Mouse (Mus musculus): ENCODE data around the gene Th. TPM values are rescaled to one million over a fixed set of nuclear protein-coding genes. Genes with fewer than 3 reads are reported as not detected.

The Th gene
- polyA plus RNA-seq, 1 experiment = not detected

DNA sequence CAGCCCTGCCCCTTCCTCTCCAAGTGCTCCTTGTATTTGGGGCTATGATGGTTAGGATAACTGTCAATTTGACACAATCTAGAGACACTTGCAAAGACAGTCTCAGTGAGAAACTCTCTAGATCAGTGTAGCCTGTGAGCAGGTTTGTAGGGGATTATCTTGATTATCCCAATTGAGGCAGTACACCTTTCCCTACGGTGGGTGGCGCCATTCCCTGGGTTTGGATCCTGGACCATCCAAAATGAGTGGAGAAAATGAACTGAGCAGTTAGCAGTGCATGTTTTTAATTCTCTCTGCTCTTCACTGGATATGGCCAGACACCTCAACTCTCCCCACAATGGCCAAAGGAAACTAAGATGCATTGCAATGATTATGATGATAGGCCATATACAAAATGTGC, 21.3 kb downstream of the Th start:
- H3K36me3 ChIP-seq (ENCODE audit: control insufficient read depth) = no peaks in the 10 kb centered on the region
- H3K4me1 ChIP-seq (ENCODE audit: control insufficient read depth) = no peaks in the 10 kb centered on the region
- no peak overlapping the region for H3K4me3 ChIP-seq (replicated peaks)
- H3K27me3 ChIP-seq (ENCODE audit: control insufficient read depth) = no peaks in the 10 kb centered on the region
- TF ChIP-seq TAL1 (IDR thresholded peaks at IDR 0.05; ENCODE audit: low read length) = no peak
- no peak for TF ChIP-seq GATA1 (IDR thresholded peaks at IDR 0.05; ENCODE audit: low read length)
- no peaks in the 10 kb centered on the region for H3K9me3 ChIP-seq (ENCODE audit: control insufficient read depth, low read length)

DNA sequence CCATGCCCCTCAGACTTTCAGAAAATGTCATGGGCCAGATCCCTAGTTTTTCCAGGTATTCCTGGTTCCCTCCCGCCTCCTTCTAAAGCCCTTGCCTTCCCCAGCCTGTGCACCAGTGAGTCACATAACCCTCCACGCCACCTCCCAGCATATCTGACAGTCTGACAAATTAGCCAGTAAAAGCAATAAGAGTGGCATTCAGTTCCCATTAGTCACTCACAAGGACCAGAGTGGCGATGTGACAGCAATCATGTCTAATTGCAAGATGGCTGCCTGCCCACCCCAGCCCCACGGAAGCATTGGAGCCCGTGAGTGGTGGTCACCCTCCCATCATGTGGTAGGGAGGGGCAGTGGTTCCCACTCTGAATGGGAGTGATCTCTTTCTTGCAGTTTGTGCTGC, 25.3 kb downstream of the Th start:
- H3K9me3 ChIP-seq (ENCODE audit: control insufficient read depth, low read length) = no peaks in the 10 kb centered on the region
- no peaks in the 10 kb centered on the region for H3K36me3 ChIP-seq (ENCODE audit: control insufficient read depth)
- H3K4me1 ChIP-seq (ENCODE audit: control insufficient read depth) = no peaks in the 10 kb centered on the region
- 0 out of 2 replicates have a peak, but pooled peaks cover 6% of the 10 kb centered on the region for H3K27me3 ChIP-seq (ENCODE audit: control insufficient read depth)
- no peak for TF ChIP-seq TAL1 (IDR thresholded peaks at IDR 0.05; ENCODE audit: low read length)
- TF ChIP-seq GATA1 (IDR thresholded peaks at IDR 0.05; ENCODE audit: low read length) = no peak
- H3K4me3 ChIP-seq (replicated peaks) = no peak overlapping the region

DNA sequence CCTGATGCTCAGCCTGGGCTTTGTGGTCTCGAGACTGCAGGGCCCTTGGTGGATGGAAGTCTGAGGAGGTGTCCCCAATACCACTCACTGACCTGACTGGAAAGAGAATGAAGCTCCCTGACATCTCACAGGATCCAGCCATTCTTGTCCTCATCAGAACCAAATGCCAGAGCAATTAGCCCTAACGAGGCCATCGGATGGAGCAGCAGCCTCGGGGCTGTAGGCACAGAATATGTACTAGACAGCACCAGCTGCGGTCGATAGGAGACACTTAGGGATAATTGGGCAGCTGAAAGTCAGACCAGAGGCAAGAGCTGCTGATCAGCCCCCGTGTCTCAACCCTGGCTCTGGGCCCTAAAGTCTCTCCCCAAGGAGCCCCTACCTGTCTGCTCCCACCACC, 26.6 kb downstream of the Th start:
- no peak for TF ChIP-seq GATA1 (IDR thresholded peaks at IDR 0.05; ENCODE audit: low read length)
- no peak for TF ChIP-seq TAL1 (IDR thresholded peaks at IDR 0.05; ENCODE audit: low read length)
- H3K27me3 ChIP-seq (ENCODE audit: control insufficient read depth) = peaks cover 6% of the 10 kb centered on the region; the same call in 1 of the 2 replicates
- H3K4me3 ChIP-seq (replicated peaks) = no peak overlapping the region
- no peaks in the 10 kb centered on the region for H3K9me3 ChIP-seq (ENCODE audit: control insufficient read depth, low read length)
- H3K4me1 ChIP-seq (ENCODE audit: control insufficient read depth) = no peaks in the 10 kb centered on the region
- no peaks in the 10 kb centered on the region for H3K36me3 ChIP-seq (ENCODE audit: control insufficient read depth)

DNA sequence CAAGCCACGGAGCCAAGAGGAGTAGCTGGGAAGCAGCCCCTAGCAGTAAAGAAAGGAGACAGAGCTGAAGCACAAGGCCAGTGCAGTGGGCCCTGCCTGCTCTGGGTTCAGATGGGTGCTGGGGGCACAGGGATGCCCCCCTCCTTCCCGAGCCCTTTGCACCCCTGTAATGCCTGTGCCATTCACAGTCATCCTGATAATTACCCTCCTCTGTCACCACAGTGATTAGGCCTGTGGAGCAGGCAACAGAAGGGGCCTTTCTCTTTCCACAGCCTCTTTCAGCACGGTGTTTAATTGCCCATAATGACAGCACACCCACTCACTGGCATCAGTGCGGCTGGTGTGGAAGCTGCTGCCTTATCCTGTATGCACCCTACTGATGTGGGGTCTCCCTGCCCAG, 28.0 kb downstream of the Th start:
- Histone ChIP-seq H3K9me3 (ENCODE audit: control insufficient read depth, low read length) (no peaks in the 10 kb centered on the region), H3K4me3 (replicated peaks) (no peak overlapping the region), H3K27me3 (ENCODE audit: control insufficient read depth) (peaks cover 11% of the 10 kb centered on the region; the same call in 1 of the 2 replicates), H3K4me1 (ENCODE audit: control insufficient read depth) (no peaks in the 10 kb centered on the region), H3K36me3 (ENCODE audit: control insufficient read depth) (no peaks in the 10 kb centered on the region)
- TF ChIP-seq TAL1 (IDR thresholded peaks at IDR 0.05; ENCODE audit: low read length) (no peak), GATA1 (IDR thresholded peaks at IDR 0.05; ENCODE audit: low read length) (no peak)

DNA sequence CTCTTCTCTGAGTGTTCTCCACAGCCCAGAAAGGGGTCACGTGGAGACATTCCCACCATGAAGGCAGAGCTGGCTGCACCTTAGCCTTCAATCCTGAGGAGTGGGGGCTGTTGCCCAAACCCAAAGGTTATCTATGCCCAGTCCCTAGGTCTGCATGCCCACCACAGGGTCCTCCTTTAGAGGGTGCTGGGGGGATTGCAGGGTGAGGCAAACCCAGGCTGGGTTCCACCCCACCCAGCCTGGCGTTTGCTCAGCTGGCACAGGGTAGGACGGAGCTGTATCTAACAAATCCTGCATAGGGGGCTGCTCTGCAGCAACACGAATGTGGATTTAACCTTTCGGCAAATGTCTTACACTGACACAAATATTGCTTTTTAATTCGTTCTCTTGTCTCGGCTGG, 29.2 kb downstream of the Th start:
- no peaks in the 10 kb centered on the region for H3K4me1 ChIP-seq (ENCODE audit: control insufficient read depth)
- no peaks in the 10 kb centered on the region for H3K9me3 ChIP-seq (ENCODE audit: control insufficient read depth, low read length)
- no peak overlapping the region for H3K4me3 ChIP-seq (replicated peaks)
- peaks cover 11% of the 10 kb centered on the region; the same call in 1 of the 2 replicates for H3K27me3 ChIP-seq (ENCODE audit: control insufficient read depth)
- no peaks in the 10 kb centered on the region for H3K36me3 ChIP-seq (ENCODE audit: control insufficient read depth)
- TF ChIP-seq GATA1 (IDR thresholded peaks at IDR 0.05; ENCODE audit: low read length) = no peak
- TF ChIP-seq TAL1 (IDR thresholded peaks at IDR 0.05; ENCODE audit: low read length) = no peak

DNA sequence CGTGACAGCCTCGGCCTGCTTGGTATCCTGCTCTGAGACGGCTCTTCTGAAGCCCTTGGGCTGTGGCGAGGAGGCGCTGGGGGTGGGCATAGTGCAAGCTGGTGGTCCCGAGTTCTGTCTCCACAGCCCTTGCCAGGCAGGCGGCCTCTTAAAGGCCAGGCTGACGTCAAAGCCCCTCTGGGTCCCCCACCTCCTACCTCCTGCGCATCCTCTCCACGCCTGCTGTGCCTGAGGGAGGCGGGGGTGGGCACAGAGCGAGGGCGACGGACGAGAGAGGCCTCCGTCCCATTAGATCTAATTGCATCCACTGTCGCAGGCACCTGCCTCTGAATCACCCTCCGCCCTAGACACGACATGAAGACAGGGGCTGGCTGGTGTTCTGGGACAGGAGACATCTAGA, 31.1 kb downstream of the Th start:
- no peak for TF ChIP-seq GATA1 (IDR thresholded peaks at IDR 0.05; ENCODE audit: low read length)
- no peak for TF ChIP-seq TAL1 (IDR thresholded peaks at IDR 0.05; ENCODE audit: low read length)
- peaks cover 11% of the 10 kb centered on the region; the same call in 1 of the 2 replicates for H3K27me3 ChIP-seq (ENCODE audit: control insufficient read depth)
- no peak overlapping the region for H3K4me3 ChIP-seq (replicated peaks)
- H3K4me1 ChIP-seq (ENCODE audit: control insufficient read depth) = no peaks in the 10 kb centered on the region
- H3K36me3 ChIP-seq (ENCODE audit: control insufficient read depth) = no peaks in the 10 kb centered on the region
- H3K9me3 ChIP-seq (ENCODE audit: control insufficient read depth, low read length) = no peaks in the 10 kb centered on the region

DNA sequence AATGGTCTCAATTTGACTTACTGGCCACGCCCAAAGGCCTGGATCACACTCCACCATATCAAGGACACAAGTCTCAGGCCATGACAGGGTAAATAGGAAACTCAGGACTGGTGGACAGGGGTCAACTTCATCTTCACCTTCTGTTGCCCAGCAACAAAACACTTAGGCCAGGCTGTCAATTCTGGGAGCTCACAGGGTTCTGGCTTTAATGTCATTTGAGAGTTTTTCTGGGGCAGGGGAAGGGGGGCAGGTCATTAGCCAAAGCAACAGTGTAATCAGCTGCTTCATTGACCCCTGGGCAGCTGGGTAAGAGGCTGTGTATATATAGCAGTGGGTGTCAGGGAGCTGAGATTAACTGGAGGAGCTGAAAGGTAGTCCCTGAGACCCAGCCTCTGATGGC, 33.5 kb downstream of the Th start:
- TF ChIP-seq GATA1 (IDR thresholded peaks at IDR 0.05; ENCODE audit: low read length) (no peak), TAL1 (IDR thresholded peaks at IDR 0.05; ENCODE audit: low read length) (no peak)
- H3K4me3 ChIP-seq (replicated peaks) = no peak overlapping the region
- H3K9me3 ChIP-seq (ENCODE audit: control insufficient read depth, low read length) = no peaks in the 10 kb centered on the region
- H3K36me3 ChIP-seq (ENCODE audit: control insufficient read depth) = no peaks in the 10 kb centered on the region
- no peaks in the 10 kb centered on the region for H3K4me1 ChIP-seq (ENCODE audit: control insufficient read depth)
- H3K27me3 ChIP-seq (ENCODE audit: control insufficient read depth) = peaks cover 11% of the 10 kb centered on the region; the same call in 1 of the 2 replicates

DNA sequence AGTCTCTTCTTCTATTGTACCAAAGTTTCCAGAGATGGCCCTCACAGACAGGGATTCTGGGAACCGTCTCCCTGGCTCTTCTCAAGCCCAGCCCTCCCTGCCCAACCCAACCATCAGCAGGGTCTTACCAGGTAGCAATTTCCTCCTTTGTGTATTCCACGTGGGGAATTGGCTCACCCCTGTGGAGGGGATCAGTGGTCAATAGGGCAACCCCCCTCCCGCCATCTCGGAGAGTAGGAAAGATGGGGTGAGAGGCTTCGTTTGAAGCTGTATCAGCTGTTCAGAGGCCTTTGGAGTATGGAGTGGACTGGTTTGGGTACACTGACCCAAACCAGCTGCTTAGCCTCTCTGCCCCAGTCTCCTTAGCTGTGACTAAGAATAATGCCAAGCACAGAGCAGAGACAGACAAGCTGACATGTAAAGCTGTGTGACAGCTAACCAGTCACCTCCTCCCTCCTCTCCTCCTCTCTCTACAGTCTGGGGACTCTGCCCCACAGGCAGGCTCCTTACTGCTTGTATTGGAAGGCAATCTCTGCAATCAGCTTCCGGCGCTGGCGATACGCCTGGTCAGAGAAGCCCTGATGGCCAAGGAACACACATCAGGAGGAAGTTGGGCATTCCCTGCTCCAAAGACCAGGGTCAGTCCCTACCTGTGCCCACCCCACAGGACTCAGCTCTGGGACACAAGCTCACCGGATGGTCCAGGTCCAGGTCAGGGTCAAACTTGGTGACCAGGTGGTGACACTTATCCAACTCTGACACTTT, 34.8 kb downstream of the Th start:
- no peaks in the 10 kb centered on the region for H3K9me3 ChIP-seq (ENCODE audit: control insufficient read depth, low read length)
- no peaks in the 10 kb centered on the region for H3K36me3 ChIP-seq (ENCODE audit: control insufficient read depth)
- H3K27me3 ChIP-seq (ENCODE audit: control insufficient read depth) = peaks cover 6% of the 10 kb centered on the region; the same call in 1 of the 2 replicates
- H3K4me1 ChIP-seq (ENCODE audit: control insufficient read depth) = no peaks in the 10 kb centered on the region
- H3K4me3 ChIP-seq (replicated peaks) = no peak overlapping the region
- TF ChIP-seq TAL1 (IDR thresholded peaks at IDR 0.05; ENCODE audit: low read length) = no peak
- TF ChIP-seq GATA1 (IDR thresholded peaks at IDR 0.05; ENCODE audit: low read length) = no peak

DNA sequence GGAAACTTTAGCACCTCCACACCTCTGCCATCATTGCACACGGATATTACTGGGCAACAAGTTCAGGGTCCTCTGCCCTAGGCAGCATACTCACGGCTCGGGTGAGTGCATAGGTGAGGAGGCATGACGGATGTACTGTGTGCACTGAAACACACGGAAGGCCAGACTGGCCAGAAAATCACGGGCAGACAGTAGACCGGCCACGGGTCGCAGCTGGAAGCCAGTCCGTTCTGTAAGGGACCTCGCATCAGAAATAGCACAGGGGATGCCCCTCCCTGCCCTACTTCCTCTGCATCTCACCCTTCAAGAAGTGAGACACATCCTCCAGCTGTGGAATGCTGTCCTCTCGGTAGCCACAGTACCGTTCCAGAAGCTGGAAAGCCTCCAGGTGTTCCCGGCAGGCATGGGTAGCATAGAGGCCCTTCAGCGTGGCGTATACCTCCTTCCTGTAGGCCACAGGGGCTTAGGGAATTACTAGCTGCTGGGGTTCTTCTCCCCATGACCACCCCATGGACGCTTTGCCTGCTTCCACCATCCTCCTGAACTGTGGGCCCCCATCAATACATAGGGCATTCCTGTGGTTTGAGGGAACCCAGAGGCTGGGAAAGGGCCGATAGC, 35.6 kb downstream of the Th start:
- Histone ChIP-seq H3K9me3 (ENCODE audit: control insufficient read depth, low read length) (no peaks in the 10 kb centered on the region), H3K4me1 (ENCODE audit: control insufficient read depth) (no peaks in the 10 kb centered on the region), H3K27me3 (ENCODE audit: control insufficient read depth) (peaks cover 6% of the 10 kb centered on the region; the same call in 1 of the 2 replicates), H3K4me3 (replicated peaks) (no peak overlapping the region), H3K36me3 (ENCODE audit: control insufficient read depth) (no peaks in the 10 kb centered on the region)
- no peak for TF ChIP-seq TAL1 (IDR thresholded peaks at IDR 0.05; ENCODE audit: low read length)
- no peak for TF ChIP-seq GATA1 (IDR thresholded peaks at IDR 0.05; ENCODE audit: low read length)
